Mouse (Mus musculus) liver, adult 2 months (tissue): ENCODE measurements at regions not wholly inside any gene's neighbourhood (a gene's known extent, or its start where the extent isn't known, plus 50 kb on each side); places are given as distances from the start of the nearest gene placed in this dataset.

Source experiments
- CTCF ChIP-seq: fragments of 200-500 bp; IDR thresholded peaks from 2 replicates; pipeline ENCODE4 v1.5.1; 2011; ENCODE audit warnings: low read depth, low read length, control low read depth
- POLR2A ChIP-seq: fragments of 200-500 bp; IDR thresholded peaks from 2 replicates; pipeline ENCODE4 v1.6.1; 2011; ENCODE audit warnings: low read length, control low read depth; ENCODE audit not compliant: insufficient read depth; ENCODE audit errors: extremely low read depth

DNA sequence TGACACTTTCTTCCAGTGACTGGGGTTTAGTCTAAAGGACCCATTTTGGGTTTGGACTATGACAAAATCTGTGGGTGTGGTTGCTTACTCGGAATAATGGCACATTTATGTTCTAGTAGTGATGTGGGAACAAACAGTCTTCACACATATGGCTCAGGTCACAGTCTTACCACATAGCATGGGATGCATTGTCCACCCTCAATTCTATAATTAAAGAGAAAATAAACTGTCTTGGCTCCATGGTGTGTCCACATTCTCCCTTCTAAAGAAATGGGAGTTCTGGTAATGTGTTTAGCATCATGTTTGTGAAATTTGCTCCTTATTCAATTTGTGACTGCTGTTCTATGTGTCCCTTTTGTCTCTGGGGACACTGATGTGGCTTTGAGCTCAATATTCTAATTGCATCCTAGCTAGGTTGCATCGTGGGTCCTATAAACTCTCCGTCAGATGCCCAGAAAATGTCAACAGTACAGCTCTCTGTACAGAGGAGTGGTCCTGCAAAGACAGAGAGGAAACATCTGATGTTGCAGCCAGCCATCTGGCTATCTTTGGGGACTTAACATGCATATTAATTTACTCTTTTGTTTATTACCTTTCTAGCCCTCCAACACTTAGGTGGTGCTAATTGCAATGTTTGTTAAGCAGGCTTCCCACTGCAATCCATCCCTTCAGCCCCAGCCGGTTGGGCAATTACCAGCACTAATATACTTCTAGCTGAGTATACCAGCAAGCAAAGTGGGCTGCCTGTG, 369.5 kb upstream of the Slc30a5 start:
- TF ChIP-seq CTCF (no peak), POLR2A (no peak)
